Mouse (Mus musculus): ENCODE data around the gene Sod1.

Sod1 gene

DNA sequence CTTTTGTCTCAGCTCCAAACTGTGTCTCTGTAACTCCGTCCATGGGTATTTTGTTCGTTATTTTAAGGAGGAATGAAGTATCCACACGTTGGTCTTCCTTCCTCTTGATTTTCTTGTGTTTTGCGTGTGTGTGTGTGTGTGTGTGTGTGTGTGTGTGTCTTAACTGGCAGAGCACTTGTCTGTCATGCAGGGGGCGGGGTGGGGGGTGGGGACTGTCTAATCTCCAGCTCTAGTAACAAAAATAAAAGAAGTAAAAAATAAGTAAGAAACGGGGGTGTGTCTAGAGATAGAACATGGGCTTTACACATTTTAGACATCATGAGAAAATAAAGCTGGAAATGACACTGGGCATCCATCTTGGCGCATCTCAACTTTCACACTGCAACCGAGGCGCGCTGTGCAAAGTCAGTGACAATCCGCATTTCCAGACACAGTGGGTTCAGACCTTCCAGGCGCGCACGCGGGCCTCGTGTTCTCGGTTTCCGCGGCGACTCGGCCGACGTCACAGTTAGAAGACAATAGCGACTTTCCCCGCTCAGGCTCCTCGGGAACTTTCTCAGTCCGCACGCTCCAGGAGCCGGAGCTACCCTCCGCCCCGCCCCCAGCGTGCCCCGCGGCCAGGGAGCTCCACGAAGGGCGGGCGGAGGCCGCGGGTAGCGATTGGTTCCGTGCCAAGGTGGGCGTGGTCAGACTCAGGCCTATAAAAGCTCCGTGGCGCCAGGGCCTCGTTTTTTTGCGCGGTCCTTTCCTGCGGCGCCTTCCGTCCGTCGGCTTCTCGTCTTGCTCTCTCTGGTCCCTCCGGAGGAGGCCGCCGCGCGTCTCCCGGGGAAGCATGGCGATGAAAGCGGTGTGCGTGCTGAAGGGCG is at the start of gene Sod1:
TSS of gene Sod1 (plus strand) at position 729 of the 866 bp plus-strand sequence.
- DNase-seq (ENCODE audit: low spot score): peak; percentile 95

DNA sequence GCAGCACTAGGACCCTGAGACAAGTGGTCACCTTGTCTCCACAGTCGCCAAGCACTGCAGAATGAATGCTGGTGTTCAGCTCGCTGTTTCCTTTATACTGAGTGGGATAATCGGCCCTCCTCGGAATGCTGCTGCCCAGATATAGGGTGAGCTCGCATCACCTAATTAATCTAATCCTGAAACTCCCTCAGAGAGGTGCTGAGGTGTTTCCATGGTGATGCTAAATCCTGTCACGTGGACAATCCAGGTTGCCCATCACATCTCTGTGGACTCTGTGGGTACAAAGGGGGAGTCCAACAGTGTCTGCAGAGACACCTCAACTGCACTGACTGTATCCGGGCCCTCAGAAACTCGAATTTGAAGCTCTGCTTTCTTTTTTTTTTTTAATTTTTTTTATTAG is 49.1 kb upstream of the Sod1 start:
- no peak for DNase-seq (ENCODE audit: low spot score)

DNA sequence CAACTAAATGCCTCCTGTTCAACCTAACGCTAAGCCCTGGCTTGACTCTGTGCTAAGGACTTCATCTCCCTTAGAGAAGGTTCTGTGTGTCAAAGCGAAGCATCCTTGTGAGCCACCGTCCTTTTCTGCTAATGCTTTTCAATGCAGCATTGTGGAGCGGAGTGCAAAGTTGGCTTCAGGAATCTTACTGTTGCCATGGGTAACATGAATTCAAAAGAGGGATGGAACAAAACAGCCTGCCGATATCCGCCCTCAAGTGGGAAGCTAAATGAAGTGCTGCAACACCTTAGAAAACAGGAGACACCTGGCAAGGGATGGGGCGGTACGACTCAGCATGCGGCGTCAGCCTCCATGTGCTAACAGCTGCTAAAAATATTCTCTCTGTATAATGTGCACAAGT is 44.1 kb upstream of the Sod1 start:
- DNase-seq (ENCODE audit: low spot score): no peak

DNA sequence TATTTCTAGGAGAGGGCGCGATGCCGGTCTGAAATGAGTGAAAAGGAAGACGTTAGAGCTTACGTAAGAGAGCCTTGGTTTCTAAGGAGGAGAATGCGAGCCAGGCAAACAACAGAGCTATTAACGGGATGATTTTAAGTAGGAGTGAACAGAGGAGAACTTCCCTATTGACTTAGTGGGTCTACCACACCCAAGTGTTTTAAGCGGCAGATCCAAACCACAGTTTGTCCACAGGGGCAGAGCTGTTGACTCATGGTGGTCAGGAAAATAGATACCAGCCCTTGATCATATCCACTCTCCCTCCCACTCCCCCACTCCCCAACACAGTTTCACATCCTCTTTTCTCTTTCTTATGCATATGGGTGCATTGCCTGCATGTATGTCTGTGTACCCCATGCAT is 43.1 kb upstream of the Sod1 start:
- no peak for DNase-seq (ENCODE audit: low spot score)

DNA sequence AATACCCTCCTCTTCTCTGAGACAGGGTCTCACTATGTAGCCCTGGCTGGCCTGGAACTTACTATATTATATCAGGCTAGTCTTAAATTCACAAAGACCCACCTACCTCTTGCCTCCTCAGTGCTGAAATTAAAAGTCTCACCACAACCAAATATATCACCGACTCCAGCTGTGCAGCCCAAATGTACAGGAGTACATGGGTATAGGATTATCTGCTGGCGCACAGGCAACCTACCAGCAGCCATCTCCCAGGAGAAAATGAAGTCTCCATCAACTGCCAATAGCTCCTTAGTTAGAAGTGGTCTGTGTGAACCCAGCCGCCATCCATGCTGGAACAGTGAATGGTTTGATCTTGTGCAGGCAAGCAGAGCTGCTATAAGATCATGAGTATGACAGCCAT is 42.1 kb upstream of the Sod1 start:
- no peak for DNase-seq (ENCODE audit: low spot score)

DNA sequence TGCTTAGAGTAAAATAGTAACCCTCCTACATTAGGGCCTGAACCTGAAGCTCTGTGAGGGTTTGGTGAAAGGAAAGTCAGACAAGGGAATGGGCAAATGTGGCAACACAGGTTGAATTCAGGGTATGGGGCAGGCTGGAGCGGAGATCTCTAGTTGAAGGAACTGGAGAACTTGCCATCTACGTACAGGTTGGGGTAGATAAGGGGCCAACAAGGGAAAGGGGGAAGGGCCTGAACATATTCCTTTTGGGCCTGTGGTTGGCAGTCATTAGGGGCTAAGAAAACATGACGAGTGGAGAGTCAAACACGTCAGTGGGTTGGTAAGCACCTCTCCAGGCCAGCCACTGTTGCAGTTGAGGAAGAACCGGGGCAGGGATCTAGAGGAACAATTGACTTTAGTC is 40.7 kb upstream of the Sod1 start:
- no peak for DNase-seq (ENCODE audit: low spot score)

DNA sequence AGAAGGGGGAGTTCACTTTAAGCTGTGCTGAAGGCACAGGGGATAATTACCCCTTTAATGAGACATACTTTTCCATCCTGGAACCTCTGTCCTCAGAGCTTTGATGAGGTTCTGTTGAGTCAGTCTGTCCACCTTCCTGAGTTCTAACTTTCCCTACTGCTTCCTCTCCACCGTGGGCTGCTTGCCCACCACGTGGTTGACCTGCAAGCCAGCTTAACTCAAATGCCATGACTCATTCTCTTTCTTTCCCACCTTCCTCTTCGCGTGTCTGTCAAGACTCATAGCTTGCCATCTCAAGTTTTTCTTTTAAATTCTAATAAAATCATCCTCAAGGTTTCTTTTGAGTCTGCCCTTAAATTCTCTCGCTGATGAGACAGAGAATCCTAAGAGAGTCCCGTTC is 39.6 kb upstream of the Sod1 start:
- DNase-seq (ENCODE audit: low spot score): no peak

DNA sequence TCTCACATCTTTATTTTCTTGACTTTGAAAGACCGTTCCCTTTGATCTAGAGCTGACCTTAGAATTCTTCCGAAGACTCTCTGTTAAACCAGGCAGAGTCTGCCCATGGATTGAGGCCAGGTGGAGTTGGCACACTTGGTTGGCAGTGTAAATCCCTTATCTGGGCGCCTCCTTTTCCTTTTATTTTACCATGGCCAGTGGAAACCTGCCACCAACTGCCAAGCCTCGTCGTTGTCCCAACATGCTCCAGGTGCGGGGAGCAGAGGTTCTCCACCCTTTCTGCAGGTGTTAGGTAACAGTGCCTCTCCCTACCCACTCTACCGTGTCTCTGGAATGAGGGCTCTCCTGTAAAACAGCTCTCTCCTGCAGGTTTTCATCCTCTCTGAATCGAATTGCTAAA is 38.9 kb upstream of the Sod1 start:
- DNase-seq (ENCODE audit: low spot score): no peak

DNA sequence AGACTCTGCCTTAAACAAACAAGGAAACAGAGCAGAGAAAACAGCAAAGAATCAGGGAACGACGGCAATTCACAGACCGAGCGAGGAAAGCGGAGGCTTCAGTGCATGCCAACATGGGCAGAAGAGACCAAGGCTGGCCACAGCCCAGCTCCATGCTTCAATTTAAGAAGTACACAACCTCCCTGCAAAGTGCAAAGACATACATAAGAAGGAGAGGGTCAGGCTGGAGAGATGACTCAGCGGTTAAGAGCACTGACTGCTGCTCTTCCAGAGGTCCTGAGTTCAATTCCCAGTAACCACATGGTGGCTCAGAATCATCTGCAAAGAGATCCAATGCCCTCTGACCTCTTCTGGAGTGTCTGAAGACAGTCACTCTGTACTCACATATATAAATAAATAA is 36.4 kb upstream of the Sod1 start:
- DNase-seq (ENCODE audit: low spot score): no peak

DNA sequence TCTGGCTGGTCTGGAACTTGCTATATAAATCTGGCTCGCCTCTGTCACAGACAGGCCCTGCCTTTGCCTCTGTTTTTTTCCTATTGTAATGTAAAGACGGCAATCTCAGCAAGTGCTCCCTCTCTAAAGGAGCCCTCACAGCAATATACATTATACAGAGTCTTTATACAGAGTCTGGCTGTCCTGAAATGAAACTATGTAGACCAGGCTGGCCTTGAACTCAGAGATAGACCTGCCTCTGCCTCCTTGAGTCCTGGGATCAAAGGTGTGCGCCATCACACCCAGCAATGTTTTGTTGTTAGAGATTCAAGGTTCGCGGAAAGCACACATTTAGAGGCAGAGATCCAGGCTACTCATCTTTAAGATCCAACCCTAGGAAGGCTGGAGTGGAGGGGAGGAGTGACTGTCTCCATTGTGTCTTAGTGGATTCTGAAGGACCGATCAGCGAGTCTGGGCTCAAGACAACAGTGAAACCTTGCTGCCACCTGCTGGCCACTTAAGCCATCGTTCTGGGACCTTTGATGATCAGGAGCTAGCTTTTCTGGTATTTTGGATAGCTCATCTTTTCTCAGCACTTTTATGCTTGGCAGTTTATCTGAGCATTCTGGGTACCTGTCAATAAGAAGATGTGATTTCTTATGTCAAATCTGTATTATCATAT is 34.5 kb upstream of the Sod1 start:
- DNase-seq (ENCODE audit: low spot score): peak; percentile 53

DNA sequence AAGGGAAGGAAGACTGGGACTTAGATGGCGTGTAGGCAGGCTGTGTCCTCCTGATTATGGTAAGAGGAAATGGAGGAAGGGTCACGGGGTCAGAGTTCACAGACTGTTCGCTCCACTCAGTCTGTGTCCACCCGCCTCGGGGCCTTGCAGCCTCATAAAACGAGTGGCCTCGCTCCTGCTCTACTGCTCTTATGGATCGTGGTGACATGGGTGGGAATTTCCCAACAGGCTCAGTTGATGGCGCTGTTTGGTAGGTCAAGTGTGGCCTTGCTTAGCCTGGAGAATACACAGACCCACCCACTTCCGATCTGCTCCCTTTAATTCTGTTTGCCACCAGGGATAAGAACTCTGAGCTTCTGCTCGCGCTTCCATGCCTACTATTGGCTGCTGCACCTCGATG is 33.1 kb upstream of the Sod1 start:
- DNase-seq (ENCODE audit: low spot score): peak; percentile 56

DNA sequence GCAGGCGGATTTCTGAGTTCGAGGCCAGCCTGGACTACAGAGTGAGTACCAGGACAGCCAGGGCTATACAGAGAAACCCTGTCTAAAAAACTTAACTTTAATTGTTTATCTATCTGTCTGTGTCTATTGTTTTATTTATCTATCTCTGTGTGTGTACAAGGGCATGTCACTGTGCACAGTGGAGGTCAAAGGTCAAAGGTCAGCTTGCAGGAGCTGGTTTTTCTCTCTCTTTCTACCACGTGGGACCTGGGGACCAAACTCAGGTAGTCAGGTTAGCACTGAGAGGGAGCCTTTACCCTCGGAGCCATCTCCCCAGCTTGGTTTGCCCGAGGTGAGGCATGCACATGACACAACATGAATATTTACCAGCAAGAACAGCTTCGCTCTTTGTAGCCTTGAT is 29.3 kb upstream of the Sod1 start:
- DNase-seq (ENCODE audit: low spot score): peak; percentile 72

DNA sequence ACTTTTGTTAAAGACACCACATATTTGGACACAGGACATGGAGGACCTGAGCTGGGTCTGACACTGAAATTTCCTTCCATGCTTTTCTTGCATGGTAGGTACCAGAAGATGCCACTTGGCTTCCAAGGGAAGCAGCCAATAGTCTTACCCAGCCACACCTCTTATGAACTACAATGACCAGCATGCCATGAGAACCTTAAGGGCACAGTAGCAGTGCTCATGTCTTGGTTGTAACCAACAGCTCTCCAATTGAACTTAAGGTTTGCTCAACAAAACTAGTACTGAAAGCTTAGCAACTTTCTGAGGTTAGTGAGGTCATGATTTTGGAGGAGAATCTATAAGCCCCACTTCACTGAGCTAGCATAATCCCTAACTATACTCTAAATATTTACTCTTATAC is 26.8 kb upstream of the Sod1 start:
- no peak for DNase-seq (ENCODE audit: low spot score)

DNA sequence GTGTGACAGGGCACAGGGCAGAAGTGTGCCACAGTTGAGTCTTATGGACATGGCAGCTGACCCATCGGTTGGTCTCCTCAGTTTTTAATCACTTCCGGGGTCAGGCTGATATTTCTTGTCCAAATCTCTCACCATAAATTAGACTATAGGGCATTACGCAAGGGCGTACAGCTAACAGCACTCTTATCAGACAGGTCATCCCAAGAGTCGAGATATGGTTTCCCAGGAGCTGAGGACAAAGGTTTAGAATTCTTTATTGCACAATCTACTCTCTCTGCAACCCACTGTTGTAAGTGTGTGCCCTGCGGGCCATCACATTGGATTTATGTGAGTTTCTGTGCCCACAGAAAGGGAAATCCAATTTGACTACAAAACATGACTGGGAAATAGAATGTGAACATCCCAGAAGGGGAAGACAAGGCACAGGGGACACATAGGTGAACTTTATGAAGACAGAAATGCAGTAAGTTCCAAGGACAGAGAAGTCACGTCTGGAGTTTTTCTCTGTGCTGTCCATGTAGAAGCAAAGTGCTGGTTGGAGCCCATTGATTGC is 23.8 kb upstream of the Sod1 start:
- peak; percentile 79 for DNase-seq (ENCODE audit: low spot score)

DNA sequence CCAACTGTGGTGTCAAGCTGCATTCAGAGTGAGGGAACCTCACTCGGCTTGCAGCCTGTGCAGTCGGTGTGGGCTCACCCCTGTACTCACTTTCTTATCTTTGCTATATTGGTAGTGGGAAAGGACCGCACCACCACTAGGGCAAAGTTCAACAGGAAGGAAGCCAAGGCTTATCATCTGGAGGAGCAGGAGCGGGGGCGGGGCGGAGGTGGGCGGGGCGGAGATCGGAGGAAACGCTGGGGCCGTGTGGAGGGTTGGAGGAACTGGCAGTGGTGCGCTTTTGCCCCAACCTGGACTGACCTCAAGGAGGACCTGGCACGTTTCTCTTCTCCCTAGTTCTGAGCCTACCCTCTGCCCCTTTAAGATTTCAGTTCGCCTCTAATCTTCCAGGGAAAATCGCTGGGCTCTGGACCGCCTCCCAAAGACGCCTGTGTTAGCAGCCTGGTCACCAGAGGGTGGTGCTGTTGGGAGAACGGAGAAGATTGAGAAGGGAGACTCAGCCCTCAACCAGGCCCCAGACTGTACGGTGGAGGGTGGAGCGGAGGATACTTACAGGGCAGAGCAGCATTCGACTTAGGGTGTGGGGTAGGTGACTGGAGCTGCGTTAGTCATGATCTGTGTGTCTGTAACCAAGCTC is 23.1 kb upstream of the Sod1 start:
- peak; percentile 97 for DNase-seq (ENCODE audit: low spot score)

DNA sequence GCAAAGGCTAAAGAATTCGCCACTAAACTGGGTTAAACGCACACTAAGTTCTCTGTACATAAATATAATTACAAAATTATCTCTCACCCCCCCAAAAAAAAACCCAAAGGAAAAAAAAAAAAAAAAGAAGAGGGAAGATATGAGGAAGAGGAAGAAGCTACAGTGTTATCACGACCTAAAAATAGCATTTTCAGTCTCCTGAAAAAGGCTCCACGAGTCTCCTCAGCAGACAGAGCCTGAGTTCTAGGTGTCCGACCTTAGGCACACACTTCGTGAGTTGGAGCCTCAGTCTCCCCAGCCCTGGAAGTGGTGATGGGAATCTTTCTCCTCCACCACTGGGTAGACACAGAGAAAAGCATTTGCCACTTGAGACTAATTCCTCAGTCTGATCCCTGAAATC is 21.9 kb upstream of the Sod1 start:
- DNase-seq (ENCODE audit: low spot score): no peak

DNA sequence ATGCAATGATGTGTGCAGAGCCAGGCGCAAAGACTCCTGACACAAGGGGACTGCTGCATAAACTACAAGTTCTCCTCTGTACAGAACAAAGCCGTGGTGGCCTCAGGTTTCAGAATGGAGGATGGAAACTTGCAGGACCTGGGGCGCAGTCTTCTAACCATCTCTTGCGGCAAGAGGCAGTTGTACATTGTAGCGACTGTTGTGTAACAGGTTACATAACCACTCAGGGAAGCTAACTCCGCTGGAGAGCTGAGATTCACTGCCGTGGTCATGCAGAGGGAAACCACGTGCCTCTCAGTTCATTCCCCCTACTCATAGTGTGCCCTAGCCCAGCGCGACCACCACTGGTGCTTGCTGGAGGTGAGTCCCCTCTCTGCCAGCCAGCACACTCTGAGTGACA is 21.4 kb upstream of the Sod1 start:
- DNase-seq (ENCODE audit: low spot score): no peak

DNA sequence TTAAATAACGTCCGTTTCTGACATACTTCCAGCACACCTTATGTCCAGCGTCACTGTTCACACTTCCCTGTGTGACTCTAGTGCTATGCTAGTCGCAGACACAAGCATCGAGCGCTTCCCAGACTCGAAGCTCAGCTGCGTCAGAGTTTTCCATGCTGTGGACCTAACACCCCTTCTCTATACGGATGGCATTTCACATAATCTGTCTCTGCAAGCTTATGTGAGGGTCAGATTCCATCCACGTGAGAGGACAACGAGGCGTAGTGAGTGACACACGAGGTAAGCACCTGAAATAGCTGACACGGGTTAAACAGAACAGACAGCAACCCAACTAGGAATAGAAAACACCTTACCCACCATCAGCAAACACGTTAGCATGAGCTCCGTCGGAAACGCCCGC is 18.4 kb upstream of the Sod1 start:
- DNase-seq (ENCODE audit: low spot score): no peak

DNA sequence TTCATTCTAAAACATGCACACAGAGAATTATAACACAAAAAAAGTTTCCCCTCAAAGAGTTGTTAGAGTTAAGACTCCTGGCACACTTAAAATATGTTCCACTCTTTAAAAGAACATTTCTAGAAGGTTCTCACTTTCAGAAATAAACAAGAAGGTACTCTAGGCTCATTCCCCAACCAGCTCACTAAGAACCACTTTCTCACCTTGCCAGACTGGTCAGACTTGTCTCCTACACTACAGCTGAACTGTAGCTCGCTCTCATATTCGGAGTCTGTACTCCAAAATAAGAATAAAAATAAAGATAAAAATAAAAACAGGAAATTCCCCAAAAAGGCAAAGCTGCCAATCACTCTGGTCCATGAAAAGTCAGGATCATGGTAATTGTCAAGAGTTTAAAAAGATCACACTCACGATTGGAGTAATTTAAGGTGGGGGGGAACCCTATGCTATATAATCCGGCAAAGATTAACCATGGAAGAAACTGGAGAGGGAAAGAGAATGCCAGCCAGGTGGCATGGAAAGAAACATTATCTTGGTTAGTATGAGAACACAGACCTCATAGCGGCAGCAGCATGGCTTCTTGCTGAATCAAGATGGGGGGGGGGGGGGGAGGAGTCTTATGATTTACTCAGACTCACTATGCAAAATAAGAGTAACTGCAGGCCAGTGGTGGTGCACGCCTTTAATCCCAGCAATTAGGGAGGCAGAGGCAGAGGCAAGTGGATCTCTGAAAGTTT is 17.2 kb upstream of the Sod1 start:
- no peak for DNase-seq (ENCODE audit: low spot score)

DNA sequence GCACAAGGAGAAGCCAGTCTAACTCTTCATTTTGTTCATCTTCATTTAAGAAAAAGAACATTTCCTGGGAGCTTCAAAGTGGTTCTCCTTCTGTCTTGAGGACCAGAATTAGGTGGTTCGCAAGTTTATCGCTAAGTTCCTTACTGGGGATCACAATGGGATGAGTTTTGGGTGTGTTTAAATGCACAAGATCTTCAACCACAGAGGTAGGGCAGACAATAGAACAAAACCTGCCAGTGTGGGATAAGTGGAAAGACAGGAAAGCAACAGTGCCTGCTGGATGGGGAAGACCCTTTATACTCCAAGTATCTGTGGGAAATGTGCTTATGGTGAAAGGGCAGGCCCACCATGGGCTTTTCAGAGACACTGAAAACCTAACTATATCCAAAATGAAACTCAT is 15.7 kb upstream of the Sod1 start:
- no peak for DNase-seq (ENCODE audit: low spot score)

DNA sequence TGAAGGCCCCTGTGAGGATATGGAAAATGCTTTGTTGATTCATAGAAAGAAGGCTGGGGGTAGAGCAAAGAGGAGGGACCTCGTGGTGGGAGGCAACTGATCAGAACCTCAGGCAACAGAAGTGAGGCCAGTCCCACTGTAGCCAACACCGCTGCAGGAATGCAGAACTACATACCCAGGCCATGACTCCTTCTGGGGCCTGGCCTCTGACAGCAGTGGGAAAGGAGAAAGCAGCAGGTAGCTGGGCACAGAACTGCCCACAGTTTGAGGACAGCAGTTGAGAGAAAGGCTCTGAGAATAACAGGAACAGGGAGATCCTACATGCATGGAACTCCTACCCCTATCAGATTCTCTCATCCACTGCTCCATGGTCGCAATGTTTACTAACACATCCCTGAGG is 11.6 kb upstream of the Sod1 start:
- DNase-seq (ENCODE audit: low spot score): no peak

DNA sequence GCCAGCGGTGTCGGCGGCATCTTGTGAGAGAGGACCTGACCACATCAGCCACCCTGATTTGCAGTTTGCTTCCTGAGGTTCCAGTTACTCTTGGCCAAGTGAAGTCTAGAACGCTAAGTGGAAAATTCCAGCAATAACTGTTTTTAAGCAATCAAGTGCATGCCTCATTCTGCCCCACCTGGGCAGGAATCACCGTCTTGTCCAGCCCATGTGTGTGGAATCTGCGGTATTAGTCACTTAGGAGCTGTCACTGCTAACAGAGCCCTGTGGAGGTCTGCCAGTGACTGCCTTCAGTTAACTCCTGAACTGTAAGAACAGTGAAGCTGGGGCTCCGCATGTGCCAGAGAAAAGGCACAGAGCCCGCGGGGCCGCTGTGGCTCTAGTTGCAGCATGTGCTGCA is 9.8 kb upstream of the Sod1 start:
- no peak for DNase-seq (ENCODE audit: low spot score)
